Mouse (Mus musculus) bone marrow macrophage, adult 2 months (primary cell): ENCODE results near the gene Rbbp9.

Source experiments
- CTCF ChIP-seq: IDR thresholded peaks from 2 replicates; pipeline ENCODE4 v1.5.1; 2012; ENCODE audit warnings: low read depth, mild to moderate bottlenecking, low read length, moderate library complexity
- POLR2A ChIP-seq: IDR thresholded peaks from 2 replicates; pipeline ENCODE4 v1.6.1; 2012; ENCODE audit warnings: mild to moderate bottlenecking, low read depth, low read length, borderline replicate concordance

GRCm38 (mm10) chr2:144588723-144589122 lies 38.1 kb upstream of the Rbbp9 start:
- TF ChIP-seq CTCF (peak; percentile 23; the same call in 1 of the 2 replicates), POLR2A (no peak)
